Mouse (Mus musculus): ENCODE data around the gene Fgfr2.

DNA sequence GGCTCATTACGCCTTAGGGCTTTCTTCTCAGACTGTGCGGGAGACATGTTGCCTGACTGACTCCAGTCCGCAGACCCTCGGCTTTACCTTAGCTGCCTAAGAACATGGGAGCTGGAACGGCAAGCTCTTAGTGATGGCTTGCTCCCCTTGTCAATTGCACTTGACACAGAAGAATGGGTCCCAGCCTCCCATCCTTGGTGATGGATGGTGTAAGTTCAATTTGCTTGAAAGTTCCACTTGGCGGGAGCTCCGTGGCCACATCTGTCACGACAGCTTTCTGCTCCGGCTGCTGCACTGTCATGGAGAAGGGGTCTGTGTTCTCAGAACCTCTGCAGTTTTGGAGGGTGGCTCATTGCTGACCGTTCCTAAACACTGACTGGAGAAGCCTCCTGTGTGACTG, 1518.2 kb downstream of the Fgfr2 start:
- TF ChIP-seq CTCF (IDR thresholded peaks at IDR 0.05; ENCODE audit: extremely low read depth, insufficient read length, insufficient replicate concordance, low read depth, low read length) (no peak), POLR2A (IDR thresholded peaks at IDR 0.05; ENCODE audit: low read depth, low read length) (no peak)

All from small intestine, adult 2 months (tissue).